Mouse (Mus musculus) brown adipose tissue, adult 24 weeks (tissue): ENCODE results near the gene Slc22a8. TPM values are rescaled to one million over a fixed set of nuclear protein-coding genes. Genes with fewer than 3 reads are reported as not detected.

ENCODE experiments used
- H3K27ac ChIP-seq: fragments of 200-500 bp; replicated peaks from 2 replicates; pipeline ENCODE4 v1.5.1; 2012; ENCODE audit warnings: low read depth, mild to moderate bottlenecking, low read length
- H3K4me1 ChIP-seq: fragments of 200-500 bp; 2 replicates; pipeline ENCODE4 v1.6.1; 2012; ENCODE audit warnings: low read length, mixed read lengths; ENCODE audit not compliant: control insufficient read depth, insufficient read depth, insufficient read length
- H3K4me3 ChIP-seq: fragments of 200-500 bp; 2 replicates; pipeline ENCODE4 v1.5.1; 2012; ENCODE audit warnings: low read depth, mild to moderate bottlenecking, low read length, moderate library complexity; ENCODE audit not compliant: insufficient read depth
- polyA plus RNA-seq: library from polyadenylated mRNA; stranded (reverse); fragments of >200 nt; gene quantifications from 2 replicates; pipeline ENCODE4 v1.2.4, GENCODE M21; 2012; ENCODE audit not compliant: missing spikeins, insufficient read depth, insufficient read length

Gene Slc22a8
- polyA plus RNA-seq, 1 experiment, result not detected

DNA sequence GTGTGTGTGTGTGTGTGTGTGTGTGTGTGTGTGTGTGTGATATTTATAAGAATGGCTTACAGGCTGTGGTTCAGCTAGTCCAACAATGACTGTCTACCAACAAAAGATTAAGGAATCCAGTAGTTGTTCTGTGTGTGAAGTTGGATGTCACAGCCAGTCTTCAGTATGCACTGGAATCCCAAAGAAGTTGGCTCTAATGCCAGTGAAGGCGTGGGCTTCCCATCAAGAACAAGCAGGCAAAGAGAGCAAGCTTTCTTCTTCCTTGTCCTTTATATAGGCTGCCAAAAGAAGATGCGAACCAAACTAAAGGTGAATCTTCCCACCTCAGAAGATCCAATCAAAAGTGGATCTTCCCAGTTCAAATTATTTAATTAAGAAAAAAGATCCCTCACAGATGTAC lies 5.2 kb upstream of the Slc22a8 start:
- no peak overlapping the region for H3K4me3 ChIP-seq
- no peaks in the 10 kb centered on the region for H3K4me1 ChIP-seq
- no peak overlapping the region for H3K27ac ChIP-seq

DNA sequence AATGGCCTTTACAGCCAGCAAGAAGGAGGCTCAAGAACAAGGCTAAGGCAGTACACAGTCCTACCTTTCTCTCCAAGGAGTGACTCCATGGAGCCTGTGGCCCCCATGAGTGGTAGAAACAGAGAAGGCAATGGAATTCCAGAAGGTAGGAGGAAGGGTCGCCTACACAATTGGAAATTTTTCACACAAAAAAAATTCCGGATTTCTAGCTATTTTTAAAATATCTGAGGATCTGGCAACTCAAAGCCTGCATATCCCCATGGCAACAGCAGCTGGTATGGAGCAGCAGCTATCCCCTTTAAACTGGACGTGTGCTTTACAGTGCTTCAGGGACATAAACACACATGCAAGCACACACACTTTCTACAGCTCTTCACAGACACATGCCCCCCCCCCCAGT lies 4.7 kb upstream of the Slc22a8 start:
- no peak overlapping the region for H3K27ac ChIP-seq
- H3K4me1 ChIP-seq, result no peaks in the 10 kb centered on the region

GRCm38 (mm10) chr19:8587315-8587714 lies 3.7 kb upstream of the Slc22a8 start:
- H3K4me3 ChIP-seq, result no peak overlapping the region
- H3K27ac ChIP-seq, result no peak overlapping the region
- H3K4me1 ChIP-seq, result no peaks in the 10 kb centered on the region

More for the DNA sequence above, 4.7 kb upstream of the Slc22a8 start:
- H3K4me3 ChIP-seq, result no peak overlapping the region

GRCm38 (mm10) chr19:8592155-8592554 lies 1.1 kb downstream of the Slc22a8 start:
- Histone ChIP-seq H3K4me3 (no peak overlapping the region), H3K4me1 (no peaks in the 10 kb centered on the region), H3K27ac (no peak overlapping the region)

GRCm38 (mm10) chr19:8592873-8593408 lies 1.9 kb downstream of the Slc22a8 start:
- Histone ChIP-seq H3K27ac (no peak overlapping the region), H3K4me3 (no peak overlapping the region)

GRCm38 (mm10) chr19:8593833-8594232 lies 2.8 kb downstream of the Slc22a8 start:
- H3K4me1 ChIP-seq, result no peaks in the 10 kb centered on the region
- no peak overlapping the region for H3K4me3 ChIP-seq
- H3K27ac ChIP-seq, result no peak overlapping the region

More at GRCm38 (mm10) chr19:8592873-8593408, 1.9 kb downstream of the Slc22a8 start:
- H3K4me1 ChIP-seq, result no peaks in the 10 kb centered on the region

DNA sequence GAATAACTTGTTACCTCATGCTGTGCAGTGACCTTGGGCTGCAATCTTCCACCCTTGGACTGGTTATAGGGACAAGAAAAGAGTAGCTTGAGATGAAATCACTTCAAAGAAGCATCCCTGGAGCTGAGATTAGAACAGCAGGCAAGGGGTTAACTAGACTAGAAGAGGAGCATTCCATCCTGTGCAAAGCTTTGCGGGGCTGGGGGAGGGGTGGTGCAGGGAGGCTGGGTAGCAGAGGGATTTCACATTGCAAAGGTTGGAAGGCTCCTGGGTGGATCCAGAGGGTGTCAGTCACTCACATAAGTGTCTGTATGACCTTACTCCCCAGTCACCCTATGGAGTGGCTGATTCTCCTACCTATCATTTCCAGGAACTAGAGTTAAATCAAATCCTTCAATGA lies 3.5 kb downstream of the Slc22a8 start:
- H3K27ac ChIP-seq, result no peak overlapping the region
- H3K4me3 ChIP-seq, result no peak overlapping the region

DNA sequence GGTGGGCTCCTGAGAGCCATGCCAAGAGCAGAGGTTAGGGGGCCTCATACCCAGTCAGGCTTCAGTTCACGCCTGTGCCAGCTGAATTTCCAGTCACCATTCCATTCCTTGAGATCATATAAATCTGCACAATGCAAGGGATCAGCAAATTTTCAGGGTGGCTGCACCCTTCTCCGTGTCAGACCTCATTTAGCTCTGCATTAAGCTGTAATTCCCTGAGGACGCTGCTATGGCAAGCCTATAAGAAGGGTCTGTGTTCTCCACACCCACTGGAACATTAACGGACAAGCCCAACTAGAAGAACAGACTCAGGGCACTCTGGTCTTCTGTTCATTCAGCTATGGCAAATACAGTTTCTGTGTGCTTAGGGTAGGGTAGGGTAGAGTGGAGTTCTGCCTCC lies 6.2 kb downstream of the Slc22a8 start:
- H3K4me1 ChIP-seq, result no peaks in the 10 kb centered on the region
- no peak overlapping the region for H3K27ac ChIP-seq
- no peak overlapping the region for H3K4me3 ChIP-seq

More for the DNA sequence above, 3.5 kb downstream of the Slc22a8 start:
- H3K4me1 ChIP-seq, result no peaks in the 10 kb centered on the region

GRCm38 (mm10) chr19:8599229-8599628 lies 8.2 kb downstream of the Slc22a8 start:
- H3K27ac ChIP-seq, result no peak overlapping the region
- H3K4me1 ChIP-seq, result no peaks in the 10 kb centered on the region
- H3K4me3 ChIP-seq, result no peak overlapping the region

DNA sequence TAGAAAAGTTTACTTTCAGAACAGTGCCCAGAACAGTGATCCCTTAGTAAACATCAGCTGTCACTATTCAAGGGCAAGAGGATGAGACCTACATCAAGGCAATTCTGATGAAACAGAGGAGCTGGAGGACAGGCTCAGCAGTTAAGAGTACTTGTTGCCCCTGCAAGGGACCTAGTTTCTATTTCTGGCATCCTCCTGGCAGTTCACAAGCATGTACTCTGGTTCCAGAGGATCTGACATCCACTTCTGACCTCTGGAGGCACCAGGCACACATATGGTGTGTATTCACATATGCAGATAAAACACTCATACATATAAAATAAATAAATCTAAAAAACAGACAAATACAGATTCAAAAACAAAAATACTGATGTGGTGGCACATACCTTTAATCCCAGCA lies 10.9 kb downstream of the Slc22a8 start:
- no peak overlapping the region for H3K27ac ChIP-seq
- no peaks in the 10 kb centered on the region for H3K4me1 ChIP-seq
- H3K4me3 ChIP-seq, result no peak overlapping the region

GRCm38 (mm10) chr19:8602914-8603313 lies 11.9 kb downstream of the Slc22a8 start:
- Histone ChIP-seq H3K4me1 (no peaks in the 10 kb centered on the region), H3K4me3 (no peak overlapping the region), H3K27ac (no peak overlapping the region)

GRCm38 (mm10) chr19:8604536-8605240 lies 13.6 kb downstream of the Slc22a8 start:
- H3K4me1 ChIP-seq, result no peaks in the 10 kb centered on the region
- H3K4me3 ChIP-seq, result no peak overlapping the region
- H3K27ac ChIP-seq, result no peak overlapping the region

DNA sequence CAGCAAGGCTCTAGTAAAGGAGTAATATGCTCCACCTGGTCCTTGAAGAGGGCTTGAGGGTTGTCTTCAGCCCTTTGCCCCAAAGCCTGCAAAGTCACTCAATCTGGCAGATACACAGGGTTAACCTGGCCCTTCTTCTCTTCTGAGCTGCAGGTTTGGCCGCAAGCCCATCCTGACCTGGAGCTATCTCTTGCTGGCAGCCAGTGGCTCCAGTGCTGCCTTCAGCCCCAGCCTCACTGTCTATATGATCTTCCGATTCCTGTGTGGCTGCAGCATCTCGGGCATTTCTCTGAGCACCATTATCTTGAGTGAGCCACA lies 14.1 kb downstream of the Slc22a8 start:
- no peaks in the 10 kb centered on the region for H3K4me1 ChIP-seq
- H3K27ac ChIP-seq, result no peak overlapping the region
- no peak overlapping the region for H3K4me3 ChIP-seq

GRCm38 (mm10) chr19:8611358-8612123 lies 20.5 kb downstream of the Slc22a8 start:
- Histone ChIP-seq H3K27ac (no peak overlapping the region), H3K4me3 (no peak overlapping the region), H3K4me1 (no peaks in the 10 kb centered on the region)

DNA sequence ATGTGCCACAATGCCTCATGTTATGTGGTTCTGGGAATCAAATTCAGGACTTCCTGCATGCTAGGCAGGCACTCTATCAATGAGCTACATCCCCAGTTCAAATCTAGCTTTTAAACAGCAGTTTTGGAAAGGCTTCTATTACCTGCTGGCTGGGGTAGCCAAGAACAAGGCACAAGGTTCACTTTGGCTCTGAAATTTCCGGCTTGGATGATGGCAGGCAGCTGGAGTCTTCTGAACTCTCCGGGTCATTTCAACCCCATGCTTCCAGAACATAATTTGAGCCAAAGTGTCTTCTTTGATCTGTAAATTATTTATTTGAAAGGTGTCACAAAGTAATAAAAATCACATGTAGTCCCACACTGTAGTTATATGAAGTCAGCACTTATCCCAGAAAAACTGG lies 22.1 kb downstream of the Slc22a8 start:
- H3K27ac ChIP-seq, result no peak overlapping the region
- H3K4me1 ChIP-seq, result no peaks in the 10 kb centered on the region
- no peak overlapping the region for H3K4me3 ChIP-seq

GRCm38 (mm10) chr19:8614343-8614742 lies 23.3 kb downstream of the Slc22a8 start:
- no peaks in the 10 kb centered on the region for H3K4me1 ChIP-seq
- no peak overlapping the region for H3K4me3 ChIP-seq
- no peak overlapping the region for H3K27ac ChIP-seq
